ENCODE assay signal across 11 mouse cellular contexts in the genomic region with DNA sequence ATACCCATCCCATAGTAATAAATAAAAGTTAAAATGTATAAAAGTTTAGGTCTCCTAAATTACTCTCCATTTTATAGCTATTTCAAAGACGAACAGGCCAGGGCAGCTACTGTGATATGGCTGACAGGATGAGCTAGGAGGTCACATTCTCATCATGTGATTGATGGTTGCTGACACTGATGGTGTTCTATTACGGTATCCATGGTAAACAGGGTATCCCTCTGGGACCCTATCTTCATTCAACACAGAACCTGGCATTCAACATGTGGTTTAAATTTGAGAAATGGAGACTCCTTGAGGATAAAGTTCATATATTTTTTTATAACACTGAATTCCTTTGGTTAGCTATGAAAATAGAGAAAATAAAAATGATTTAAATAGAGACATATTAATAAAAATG.
"Had no signal": no experiment of that assay in that cellular context is flagged by ENCODE, and none has a peak within 500 bp of the region (broad histone marks: within the 10 kb centered on the region; RNA-seq: fewer than 3 reads in every experiment).

No protein-coding gene starts in this region.

- H3K9me3 ChIP-seq: liver, embryonic 15.5 days had no signal

- H3K4me1 ChIP-seq: liver, embryonic 15.5 days; midbrain, embryonic 13.5 days had no signal

- H3K36me3 ChIP-seq: liver, embryonic 15.5 days; midbrain, embryonic 13.5 days had no signal

- ATAC-seq: midbrain, embryonic 13.5 days had no signal

- H3K27ac ChIP-seq: limb, embryonic 13.5 days; liver, embryonic 15.5 days; midbrain, embryonic 13.5 days had no signal

- H3K9ac ChIP-seq: limb, embryonic 13.5 days; liver, embryonic 15.5 days; lung, embryonic 14.5 days; midbrain, embryonic 13.5 days had no signal

- DNase-seq: kidney, adult 11 months; kidney, postnatal 14 days; left cerebral cortex, postnatal 4 days; lung, embryonic 14.5 days; lung, postnatal 10 days; lung, postnatal 4 days; thymus, adult 2 months; thymus, postnatal 4 days had no signal

- H3K4me3 ChIP-seq: limb, embryonic 13.5 days; liver, embryonic 15.5 days; midbrain, embryonic 13.5 days had no signal

- H3K27me3 ChIP-seq: limb, embryonic 13.5 days; liver, embryonic 15.5 days; midbrain, embryonic 13.5 days had no signal

- H3K4me2 ChIP-seq: limb, embryonic 13.5 days; liver, embryonic 15.5 days; lung, embryonic 14.5 days; midbrain, embryonic 13.5 days had no signal
